Mouse (Mus musculus) midbrain, embryonic 10.5 days (tissue): ENCODE measurements at regions not wholly inside any gene's neighbourhood (a gene's known extent, or its start where the extent isn't known, plus 50 kb on each side); places are given as distances from the start of the nearest gene placed in this dataset.
A peak's percentile ranks its signal among the peaks of the same experiment; 100 is the strongest.

Experiments used
- DNase-seq: peaks from one replicate; pipeline ENCODE4 v3.0.0-alpha.2; 2017; ENCODE audit warnings: low spot score
- H3K27ac ChIP-seq: fragments of 300-500 bp; sonication (generic); replicated peaks from 2 replicates; pipeline ENCODE4 v1.5.1; 2016; ENCODE audit warnings: mild to moderate bottlenecking
- H3K27me3 ChIP-seq: fragments of 300-500 bp; sonication (generic); 2 replicates; pipeline ENCODE4 v1.6.1; 2016; ENCODE audit warnings: low read depth, mild to moderate bottlenecking; ENCODE audit not compliant: poor library complexity, severe bottlenecking
- H3K36me3 ChIP-seq: fragments of 300-500 bp; sonication (generic); 2 replicates; pipeline ENCODE4 v1.6.1; 2016; ENCODE audit warnings: mild to moderate bottlenecking, moderate library complexity
- H3K4me1 ChIP-seq: fragments of 300-500 bp; sonication (generic); 2 replicates; pipeline ENCODE4 v1.6.1; 2016
- H3K4me3 ChIP-seq: fragments of 300-500 bp; sonication (generic); 2 replicates; pipeline ENCODE4 v1.5.1; 2016; ENCODE audit warnings: mild to moderate bottlenecking, moderate library complexity
- H3K9me3 ChIP-seq: fragments of 300-500 bp; sonication (generic); replicated peaks from 2 replicates; pipeline ENCODE4 v1.6.1; 2016; ENCODE audit warnings: mild to moderate bottlenecking
- WGBS: fragments of 180-500 bp; shearing (Covaris S2); methylation state at CpG from one replicate; pipeline ENCODE4 v1.1.7; 2016; 5-methylcytosine and 5-hydroxymethylcytosine counted together

DNA sequence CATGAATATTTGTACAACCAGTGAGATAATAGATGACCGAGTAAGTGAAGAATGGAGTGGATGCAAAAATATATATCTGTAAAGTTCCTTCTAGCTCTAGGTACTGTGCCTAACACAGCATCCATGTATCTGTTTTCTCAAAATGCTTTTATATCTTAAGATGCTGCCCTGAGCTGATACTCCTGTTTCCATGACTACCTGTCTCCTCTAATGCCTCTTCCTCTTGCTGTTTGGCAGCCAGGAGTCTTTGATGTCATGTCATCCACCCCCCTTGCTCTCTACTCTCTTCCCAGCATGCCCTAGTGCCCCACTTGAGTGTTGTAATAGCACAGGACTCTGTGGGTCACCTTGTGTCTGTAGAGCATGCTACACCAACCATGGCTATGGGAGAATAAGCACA, 95.2 kb upstream of the Id4 start:
- H3K9me3 ChIP-seq, result no peaks in the 10 kb centered on the region
- 96% methylated on average over 1 of the region's 1 CpGs for WGBS
- peaks cover 27% of the 10 kb centered on the region for H3K4me1 ChIP-seq
- no peaks in the 10 kb centered on the region for H3K36me3 ChIP-seq
- no peaks in the 10 kb centered on the region for H3K27me3 ChIP-seq
- no peak overlapping the region for H3K27ac ChIP-seq
- no peak overlapping the region for H3K4me3 ChIP-seq
- DNase-seq, result no peak

DNA sequence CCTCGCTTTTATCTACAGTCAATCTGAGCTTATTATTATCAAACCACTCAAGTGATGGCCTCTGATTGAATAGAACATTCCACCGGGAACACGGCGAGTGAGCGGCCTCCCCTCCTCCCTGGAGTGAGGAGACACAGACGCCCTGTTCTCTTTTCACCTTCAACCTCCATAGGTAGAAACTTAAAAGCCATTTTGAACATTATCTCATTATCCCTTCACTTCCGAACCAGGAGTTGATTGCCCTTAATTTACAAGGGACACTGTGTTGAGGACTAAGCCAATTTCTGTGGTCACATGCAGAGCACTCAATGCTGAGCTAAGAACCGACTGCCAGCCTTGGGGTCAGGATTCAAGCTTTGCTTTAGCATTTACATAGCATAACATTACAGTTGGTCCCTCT, 93.1 kb upstream of the Id4 start:
- Histone ChIP-seq H3K36me3 (no peaks in the 10 kb centered on the region), H3K9me3 (no peaks in the 10 kb centered on the region), H3K4me3 (no peak overlapping the region), H3K27ac (0 out of 2 replicates have a peak overlapping the region, but pooled peaks have one; percentile 13), H3K27me3 (no peaks in the 10 kb centered on the region), H3K4me1 (peaks cover 36% of the 10 kb centered on the region)
- WGBS, result 50% methylated on average over 8 of the region's 8 CpGs
- no peak for DNase-seq

DNA sequence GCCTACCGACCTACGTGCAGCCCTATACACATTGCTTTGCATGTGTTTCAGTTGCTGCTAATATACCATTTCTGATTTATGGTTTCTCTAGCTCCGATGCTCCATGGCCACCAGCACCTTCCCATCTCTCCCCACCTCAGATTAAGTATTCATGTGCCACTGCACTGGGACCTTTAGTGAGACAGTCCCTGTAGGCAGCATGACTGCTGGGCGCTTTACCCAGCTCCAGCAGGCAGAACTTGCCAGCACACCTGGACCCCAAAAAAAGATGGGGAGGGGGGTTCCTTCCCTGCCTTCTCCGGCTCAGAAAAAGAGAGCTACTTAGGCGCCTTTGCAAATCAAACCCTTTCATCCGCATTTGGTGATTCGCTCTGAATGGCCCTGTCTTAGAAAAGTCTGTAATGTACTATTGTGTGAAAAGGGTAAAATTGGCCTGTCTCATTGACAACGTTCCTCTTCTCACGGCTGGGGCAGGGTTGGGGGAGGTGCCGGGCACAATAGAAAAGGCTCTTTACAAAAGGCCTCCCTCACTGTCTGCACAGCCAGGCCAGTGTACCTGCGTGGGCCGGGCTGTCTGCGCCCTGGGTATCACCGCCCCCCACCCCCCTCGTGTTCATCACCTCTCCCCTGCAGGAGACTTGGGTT, 89.6 kb upstream of the Id4 start:
- no peak for DNase-seq
- Histone ChIP-seq H3K27ac (peak overlapping the region; percentile 84), H3K9me3 (no peaks in the 10 kb centered on the region), H3K4me3 (peak overlapping the region; percentile 4; the same call in 1 of the 2 replicates), H3K36me3 (no peaks in the 10 kb centered on the region), H3K27me3 (no peaks in the 10 kb centered on the region), H3K4me1 (peaks cover 36% of the 10 kb centered on the region)
- WGBS, result 33% methylated on average over 16 of the region's 16 CpGs

DNA sequence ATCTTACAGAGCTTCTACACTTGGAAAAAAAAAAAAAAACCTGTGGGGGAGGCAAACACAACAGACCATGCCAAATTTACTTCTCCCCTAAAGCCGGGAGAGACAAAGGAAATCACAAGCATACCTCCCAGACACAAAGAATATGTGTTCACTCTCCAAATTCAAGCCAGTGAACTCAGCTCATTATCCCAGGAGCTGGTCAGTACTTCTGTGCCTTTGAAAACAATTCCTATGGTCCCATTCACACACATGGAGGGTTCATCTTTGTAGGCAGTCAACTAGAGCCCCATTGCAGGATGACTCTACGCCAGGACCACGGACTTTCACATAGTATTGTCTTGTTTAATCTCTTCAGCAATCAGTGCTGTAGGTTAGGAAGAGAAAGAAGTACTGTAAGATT, 89.0 kb upstream of the Id4 start:
- Histone ChIP-seq H3K9me3 (no peaks in the 10 kb centered on the region), H3K4me1 (peaks cover 36% of the 10 kb centered on the region), H3K4me3 (peak overlapping the region; percentile 4; the same call in 1 of the 2 replicates), H3K27me3 (no peaks in the 10 kb centered on the region), H3K36me3 (no peaks in the 10 kb centered on the region), H3K27ac (peak overlapping the region; percentile 84)
- DNase-seq, result no peak
- 38% methylated on average over 3 of the region's 3 CpGs for WGBS

DNA sequence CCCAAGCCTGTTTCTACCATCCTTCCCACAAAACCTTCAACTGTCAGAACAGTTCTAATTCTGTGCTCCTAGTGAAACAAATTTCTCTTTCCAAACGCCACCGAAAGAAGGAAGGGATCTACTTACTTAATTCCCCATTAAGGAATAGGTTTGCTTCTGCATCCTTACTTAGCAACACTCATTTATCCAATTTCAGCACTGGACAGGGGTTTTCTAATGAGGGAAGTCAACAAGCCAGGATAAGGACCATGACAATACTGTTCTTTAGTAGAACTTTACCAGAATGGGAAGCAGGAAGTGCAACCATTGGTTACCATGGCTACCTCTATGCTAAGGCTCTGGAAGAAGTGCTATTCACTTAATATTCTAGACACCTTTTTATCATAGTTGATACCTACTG, 68.6 kb upstream of the Id4 start:
- no peaks in the 10 kb centered on the region for H3K27me3 ChIP-seq

DNA sequence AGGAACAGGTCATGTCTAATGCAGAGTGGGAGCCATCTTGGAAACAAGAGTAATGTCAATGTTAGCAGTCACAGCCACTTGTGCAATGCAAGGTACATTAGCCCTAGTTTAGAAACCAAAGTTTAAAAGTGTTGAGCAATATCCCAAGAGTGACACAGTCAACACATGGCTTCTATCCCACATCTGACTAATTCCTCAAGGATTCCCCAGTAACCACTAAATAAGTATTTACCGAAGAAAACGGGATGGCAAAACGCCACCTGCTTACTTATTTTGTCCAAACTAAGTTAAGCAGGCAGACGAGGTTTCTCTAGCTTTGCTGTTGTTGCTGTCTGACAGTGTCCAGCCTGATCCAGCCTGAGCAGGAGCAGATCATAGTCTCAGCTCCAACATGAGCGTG, 67.1 kb upstream of the Id4 start:
- 92% methylated on average over 5 of the region's 5 CpGs for WGBS
- H3K27me3 ChIP-seq, result no peaks in the 10 kb centered on the region
- H3K4me1 ChIP-seq, result no peaks in the 10 kb centered on the region
- no peak overlapping the region for H3K27ac ChIP-seq
- H3K9me3 ChIP-seq, result no peaks in the 10 kb centered on the region
- no peak for DNase-seq
- H3K4me3 ChIP-seq, result no peak overlapping the region
- no peaks in the 10 kb centered on the region for H3K36me3 ChIP-seq

More for the DNA sequence above, 68.6 kb upstream of the Id4 start:
- Histone ChIP-seq H3K4me1 (no peaks in the 10 kb centered on the region), H3K27ac (no peak overlapping the region), H3K4me3 (no peak overlapping the region), H3K36me3 (no peaks in the 10 kb centered on the region), H3K9me3 (no peaks in the 10 kb centered on the region)
- DNase-seq, result no peak
- WGBS, result 86% methylated on average over 2 of the region's 2 CpGs

DNA sequence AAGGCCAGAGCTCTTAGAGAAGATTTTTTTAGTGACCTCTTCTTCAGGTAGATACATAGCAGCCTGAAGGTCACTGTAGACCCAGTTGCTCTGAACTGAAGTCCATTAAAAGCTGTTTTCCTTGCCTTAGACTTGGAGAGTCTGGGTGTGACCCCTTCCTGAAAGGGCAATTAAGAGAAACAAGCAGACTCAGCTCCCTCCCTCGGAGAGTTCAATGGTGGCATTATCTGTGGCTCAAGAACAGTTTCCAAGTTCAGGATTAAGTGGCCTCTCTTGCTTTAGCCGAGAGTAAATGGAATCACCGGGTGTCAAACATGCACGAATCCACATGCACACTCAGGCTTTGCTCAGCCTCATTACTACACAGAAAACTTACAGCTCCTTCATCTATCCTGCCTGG, 53.2 kb upstream of the Id4 start:
- no peak for DNase-seq
- Histone ChIP-seq H3K36me3 (no peaks in the 10 kb centered on the region), H3K4me1 (peaks cover 9% of the 10 kb centered on the region), H3K9me3 (no peaks in the 10 kb centered on the region), H3K27me3 (no peaks in the 10 kb centered on the region), H3K4me3 (no peak overlapping the region), H3K27ac (0 out of 2 replicates have a peak overlapping the region, but pooled peaks have one; percentile 33)
- 65% methylated on average over 4 of the region's 4 CpGs for WGBS
